Mouse (Mus musculus): ENCODE results near the gene Gm42417. TPM values are rescaled to one million over a fixed set of nuclear protein-coding genes. Genes with fewer than 3 reads are reported as not detected.

Gm42417 gene
- total and polyA plus RNA-seq, 2 experiments from 2014 or later = not detected

DNA sequence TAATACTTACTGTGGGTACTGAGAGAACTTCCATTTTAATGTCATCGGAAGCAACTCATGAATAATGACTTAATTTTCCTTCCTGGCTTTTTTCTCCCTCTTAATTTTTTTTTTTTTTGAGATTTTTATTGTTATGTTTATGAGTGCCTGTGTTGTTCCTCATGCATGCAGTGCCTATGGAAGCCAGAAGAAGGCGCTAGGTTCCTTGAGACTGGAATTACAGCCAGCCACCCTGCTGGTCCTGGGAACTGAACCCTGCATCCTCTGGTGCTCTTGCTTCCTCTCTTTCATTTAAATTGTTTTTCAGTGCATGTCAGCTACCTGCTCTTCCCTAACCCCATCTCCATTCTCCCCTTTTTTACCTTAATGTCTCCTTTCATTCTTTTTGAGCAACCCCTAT, 25.5 kb downstream of the Gm42417 start:
- Histone ChIP-seq H3K36me3 (ENCODE audit: insufficient read depth, low read length) (0 out of 2 replicates have a peak, but pooled peaks cover 2% of the 10 kb centered on the region), H3K27me3 (ENCODE audit: insufficient read depth, low read length) (no peaks in the 10 kb centered on the region), H3K27ac (no peak overlapping the region), H3K4me3 (ENCODE audit: low read length) (peak overlapping the region; percentile 93), H3K4me1 (ENCODE audit: insufficient read depth, low read length) (peaks cover 20% of the 10 kb centered on the region), H3K4me2 (ENCODE audit: low read depth, low read length) (peak overlapping the region; percentile 87), H3K9ac (replicated peaks; ENCODE audit: low read length) (no peak overlapping the region), H3K9me3 (ENCODE audit: low read length) (no peaks in the 10 kb centered on the region)
- ATAC-seq (no peak), DNase-seq (ENCODE audit: low spot score) (peak; percentile 74)
- peak; percentile 74 for TF ChIP-seq CTCF (IDR thresholded peaks at IDR 0.05; ENCODE audit: low read depth)
- 17% methylated on average over 2 of the region's 2 CpGs for WGBS

DNA sequence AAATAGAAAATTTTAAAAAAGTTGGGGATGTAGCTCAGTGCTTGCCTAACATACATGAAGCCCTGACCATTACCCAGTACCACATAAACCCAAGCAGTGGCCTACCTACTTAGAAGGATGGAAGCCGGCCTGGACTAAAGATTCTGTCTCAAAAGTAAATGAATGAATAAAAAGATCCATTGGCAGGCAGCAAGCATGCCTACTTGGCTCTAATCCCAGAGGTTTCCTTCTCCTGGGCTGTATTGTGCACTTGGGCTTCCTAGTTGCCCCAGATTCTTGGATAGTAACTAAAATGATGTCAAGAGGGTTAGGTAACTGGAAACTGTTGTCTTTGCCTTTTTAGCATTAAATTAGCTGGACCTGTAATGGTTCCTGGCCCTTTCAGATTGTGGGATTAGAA, 25.9 kb downstream of the Gm42417 start:
- Histone ChIP-seq H3K27me3 (ENCODE audit: insufficient read depth, low read length) (no peaks in the 10 kb centered on the region), H3K9me3 (ENCODE audit: low read length) (no peaks in the 10 kb centered on the region), H3K27ac (peak overlapping the region; percentile 97; the same call in 1 of the 2 replicates), H3K9ac (replicated peaks; ENCODE audit: low read length) (peak overlapping the region; percentile 83), H3K4me3 (ENCODE audit: low read length) (peak overlapping the region; percentile 93), H3K4me1 (ENCODE audit: insufficient read depth, low read length) (peaks cover 20% of the 10 kb centered on the region), H3K4me2 (ENCODE audit: low read depth, low read length) (peak overlapping the region; percentile 87), H3K36me3 (ENCODE audit: insufficient read depth, low read length) (no peaks in the 10 kb centered on the region)
- TF ChIP-seq CTCF (IDR thresholded peaks at IDR 0.05; ENCODE audit: low read depth) = no peak
- ATAC-seq = no peak
- peak; percentile 52 for DNase-seq (ENCODE audit: low spot score)
- WGBS = 5% methylated on average over 1 of the region's 1 CpGs

DNA sequence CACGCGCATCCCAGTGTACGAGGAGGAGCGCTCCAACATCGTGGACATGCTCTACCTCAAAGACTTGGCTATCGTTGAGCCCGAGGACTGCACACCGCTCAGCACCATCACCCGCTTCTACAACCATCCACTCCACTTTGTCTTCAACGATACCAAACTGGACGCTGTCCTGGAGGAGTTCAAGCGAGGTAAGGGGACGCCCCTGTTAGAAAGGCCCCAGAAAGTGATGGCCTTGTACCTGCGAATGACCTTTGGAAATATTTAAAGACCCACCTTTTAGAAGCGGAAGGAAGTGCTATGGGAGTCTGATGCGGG, 26.3 kb downstream of the Gm42417 start:
- peak overlapping the region; percentile 87 for H3K4me2 ChIP-seq (ENCODE audit: low read depth, low read length)
- H3K9me3 ChIP-seq (ENCODE audit: low read length) = no peaks in the 10 kb centered on the region
- WGBS = under 1% methylated on average over 16 of the region's 16 CpGs
- TF ChIP-seq CTCF (IDR thresholded peaks at IDR 0.05; ENCODE audit: low read depth) = no peak
- peaks cover under 1% of the 10 kb centered on the region; the same call in 1 of the 2 replicates for H3K36me3 ChIP-seq (ENCODE audit: insufficient read depth, low read length)
- H3K27ac ChIP-seq = peak overlapping the region; percentile 97
- peaks cover 20% of the 10 kb centered on the region for H3K4me1 ChIP-seq (ENCODE audit: insufficient read depth, low read length)
- peak overlapping the region; percentile 83 for H3K9ac ChIP-seq (replicated peaks; ENCODE audit: low read length)
- no peak for DNase-seq (ENCODE audit: low spot score)
- H3K27me3 ChIP-seq (ENCODE audit: insufficient read depth, low read length) = no peaks in the 10 kb centered on the region
- peak overlapping the region; percentile 93 for H3K4me3 ChIP-seq (ENCODE audit: low read length)
- ATAC-seq = no peak

DNA sequence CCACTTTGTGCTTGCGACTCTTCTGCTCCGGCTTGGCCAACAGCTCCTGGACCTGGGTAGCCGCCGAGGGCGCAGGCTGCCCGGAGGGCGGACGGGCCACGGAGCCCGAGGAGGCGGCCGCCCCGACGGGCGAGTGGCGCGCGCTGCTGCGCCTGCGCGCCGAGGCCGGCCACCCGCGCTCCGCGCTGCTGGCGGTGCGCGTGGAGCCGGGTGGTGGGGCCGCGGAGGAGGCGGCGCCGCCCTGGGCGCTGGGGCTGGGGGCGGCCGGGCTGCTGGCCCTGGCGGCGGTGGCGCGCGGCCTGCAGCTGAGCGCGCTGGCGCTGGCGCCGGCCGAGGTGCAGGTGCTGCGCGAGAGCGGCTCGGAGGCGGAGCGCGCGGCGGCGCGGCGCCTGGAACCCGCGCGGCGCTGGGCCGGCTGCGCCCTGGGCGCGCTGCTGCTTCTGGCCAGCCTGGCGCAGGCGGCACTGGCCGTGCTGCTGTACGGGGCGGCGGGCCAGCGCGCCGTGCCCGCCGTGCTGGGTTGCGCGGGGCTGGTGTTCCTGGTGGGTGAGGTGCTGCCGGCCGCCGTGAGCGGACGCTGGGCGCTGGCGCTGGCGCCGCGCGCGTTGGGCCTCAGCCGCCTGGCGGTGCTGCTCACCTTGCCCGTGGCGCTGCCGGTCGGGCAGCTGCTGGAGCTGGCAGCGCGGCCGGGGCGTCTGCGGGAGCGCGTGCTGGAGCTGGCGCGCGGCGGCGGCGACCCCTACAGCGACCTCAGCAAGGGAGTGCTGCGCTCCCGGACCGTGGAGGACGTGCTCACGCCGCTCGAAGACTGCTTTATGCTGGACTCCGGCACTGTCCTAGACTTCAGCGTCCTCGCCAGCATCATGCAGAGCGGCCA, 26.9 kb downstream of the Gm42417 start:
- DNase-seq (ENCODE audit: low spot score) (peak; percentile 75), ATAC-seq (peak; percentile 67)
- Histone ChIP-seq H3K27me3 (ENCODE audit: insufficient read depth, low read length) (no peaks in the 10 kb centered on the region), H3K9ac (replicated peaks; ENCODE audit: low read length) (peak overlapping the region; percentile 83), H3K4me3 (ENCODE audit: low read length) (peak overlapping the region; percentile 93), H3K4me2 (ENCODE audit: low read depth, low read length) (peak overlapping the region; percentile 87), H3K36me3 (ENCODE audit: insufficient read depth, low read length) (peaks cover 6% of the 10 kb centered on the region; the same call in 1 of the 2 replicates), H3K9me3 (ENCODE audit: low read length) (no peaks in the 10 kb centered on the region), H3K4me1 (ENCODE audit: insufficient read depth, low read length) (peaks cover 20% of the 10 kb centered on the region), H3K27ac (peak overlapping the region; percentile 97)
- WGBS = under 1% methylated on average over 83 of the region's 126 CpGs
- no peak for TF ChIP-seq CTCF (IDR thresholded peaks at IDR 0.05; ENCODE audit: low read depth)

DNA sequence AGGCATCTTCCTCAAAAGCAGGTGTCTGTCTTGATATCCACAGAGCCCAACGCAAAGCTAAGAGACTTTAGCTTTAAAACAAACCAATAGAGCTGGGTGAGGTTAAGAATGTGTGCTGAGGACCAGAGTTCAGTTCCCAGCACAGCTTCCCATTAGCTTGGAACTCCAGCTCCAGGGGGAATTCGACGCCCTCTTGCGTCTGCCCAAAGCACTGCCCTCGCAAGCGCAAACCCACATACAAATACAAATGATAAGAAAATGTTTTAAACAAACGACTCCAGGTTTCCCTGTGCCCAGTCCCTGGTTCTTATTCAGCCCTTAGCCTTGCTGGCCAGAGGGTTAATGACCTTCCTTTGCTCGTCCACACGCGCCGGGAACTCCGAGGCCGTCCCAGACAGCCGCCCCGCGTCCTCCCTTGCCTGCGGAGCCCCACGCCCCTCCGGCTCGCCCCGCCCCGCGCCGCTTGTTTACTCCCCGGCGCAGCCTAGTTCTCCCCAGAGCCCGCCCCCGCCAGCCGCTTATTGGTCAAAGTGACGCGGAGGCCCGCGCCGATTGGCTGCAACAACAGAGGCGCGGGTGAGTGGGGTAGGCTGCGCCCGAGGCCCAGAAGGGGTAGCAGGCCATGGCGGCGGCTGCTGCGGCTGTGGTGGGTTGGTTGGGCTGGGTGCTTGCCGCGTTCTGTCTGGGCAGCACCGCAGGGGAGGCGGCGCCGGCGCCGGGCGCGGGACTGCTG, 27.8 kb downstream of the Gm42417 start, which contains the start of gene Cnnm3:
Gene Cnnm3 (plus strand): TSS at position 579 of the 733 bp plus-strand sequence.
- peak within 1 kb of the TSS; percentile 97 for H3K27ac ChIP-seq
- peak; percentile 97 for ATAC-seq
- TF ChIP-seq CTCF (IDR thresholded peaks at IDR 0.05; ENCODE audit: low read depth) = peak; percentile 62

DNA sequence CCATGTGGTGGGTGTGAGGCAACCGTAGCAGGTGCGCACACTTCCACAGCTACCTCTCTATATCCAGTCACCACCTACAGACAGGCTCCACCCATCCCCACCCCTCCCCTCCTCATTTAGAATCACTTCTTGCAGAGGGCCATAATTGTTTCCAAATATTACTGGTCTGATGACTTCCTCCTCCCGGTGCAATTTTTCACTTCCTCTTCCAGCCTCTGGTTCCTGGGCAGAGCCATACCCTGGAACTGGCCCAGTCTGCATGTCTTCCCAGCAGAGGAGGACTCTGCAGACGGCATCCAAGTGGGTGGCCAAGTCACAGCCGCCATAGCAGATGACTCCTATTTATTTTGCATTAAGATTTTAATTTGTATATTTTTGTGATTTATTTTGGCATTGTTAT, 31.0 kb downstream of the Gm42417 start:
- no peak overlapping the region for H3K9ac ChIP-seq (replicated peaks; ENCODE audit: low read length)
- no peaks in the 10 kb centered on the region for H3K27me3 ChIP-seq (ENCODE audit: insufficient read depth, low read length)
- H3K36me3 ChIP-seq (ENCODE audit: insufficient read depth, low read length) = peaks cover 9% of the 10 kb centered on the region; the same call in 1 of the 2 replicates
- WGBS = 80% methylated on average over 5 of the region's 5 CpGs
- no peak for DNase-seq (ENCODE audit: low spot score)
- no peak for ATAC-seq
- TF ChIP-seq CTCF (IDR thresholded peaks at IDR 0.05; ENCODE audit: low read depth) = no peak
- H3K27ac ChIP-seq = no peak overlapping the region
- peaks cover 2% of the 10 kb centered on the region; the same call in 1 of the 2 replicates for H3K4me1 ChIP-seq (ENCODE audit: insufficient read depth, low read length)
- no peak overlapping the region for H3K4me2 ChIP-seq (ENCODE audit: low read depth, low read length)
- H3K9me3 ChIP-seq (ENCODE audit: low read length) = no peaks in the 10 kb centered on the region
- no peak overlapping the region for H3K4me3 ChIP-seq (ENCODE audit: low read length)

More for the DNA sequence above, 27.8 kb downstream of the Gm42417 start, which contains the start of gene Cnnm3:
- Histone ChIP-seq H3K4me3 (ENCODE audit: low read length) (peak within 1 kb of the TSS; percentile 93), H3K4me1 (ENCODE audit: insufficient read depth, low read length) (peaks cover 20% of the 10 kb centered on the region), H3K9ac (replicated peaks; ENCODE audit: low read length) (peak within 1 kb of the TSS; percentile 83), H3K36me3 (ENCODE audit: insufficient read depth, low read length) (peaks cover 9% of the 10 kb centered on the region; the same call in 1 of the 2 replicates), H3K9me3 (ENCODE audit: low read length) (no peaks in the 10 kb centered on the region), H3K4me2 (ENCODE audit: low read depth, low read length) (peak within 1 kb of the TSS; percentile 87), H3K27me3 (ENCODE audit: insufficient read depth, low read length) (no peaks in the 10 kb centered on the region)
- 1% methylated on average over 50 of the region's 51 CpGs for WGBS
- peak; percentile 98 for DNase-seq (ENCODE audit: low spot score)
